Mouse (Mus musculus) B cell, adult 2 months (primary cell): Measurements from ENCODE around the gene Coa3.

ENCODE experiments used
- DNase-seq, 2 experiments: peaks; one replicate each; pipeline ENCODE4 v3.0.0; 2022

The Coa3 gene

DNA sequence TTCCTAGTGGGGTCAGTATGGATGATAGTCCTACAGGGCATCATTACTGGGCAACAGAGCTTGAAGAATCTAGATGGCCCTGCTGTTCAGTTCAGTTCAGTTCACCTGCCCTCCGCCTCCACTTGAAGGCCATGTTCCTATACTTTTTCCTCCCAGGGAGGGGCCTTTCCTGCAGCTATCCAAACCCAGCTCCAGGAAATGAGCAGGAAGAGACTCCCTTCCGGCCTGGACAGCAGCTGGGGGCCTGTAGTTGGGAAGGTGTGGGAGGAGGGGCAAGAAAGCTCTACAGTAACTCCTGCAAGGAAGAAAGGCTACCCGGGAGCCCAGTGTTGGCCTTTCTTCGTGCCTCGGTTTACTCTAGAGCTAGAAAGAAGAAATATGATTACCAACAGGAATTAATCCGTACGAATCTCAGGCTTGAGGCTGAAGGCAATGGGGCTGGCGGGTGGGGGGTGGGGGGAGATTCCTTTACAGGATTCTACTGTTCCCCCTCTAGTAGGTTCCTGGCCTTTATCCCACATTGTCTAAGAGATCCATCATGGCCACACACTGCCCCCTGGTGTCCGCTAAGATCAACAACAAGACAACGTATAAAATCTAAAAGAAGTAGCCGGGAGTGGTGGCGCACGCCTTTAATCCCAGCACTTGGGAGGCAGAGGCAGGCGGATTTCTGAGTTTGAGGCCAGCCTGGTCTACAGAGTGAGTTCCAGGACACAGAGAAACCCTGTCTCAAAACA lies 30.5 kb downstream of the Coa3 start:
- peak; percentile 74 to 76 for DNase-seq

DNA sequence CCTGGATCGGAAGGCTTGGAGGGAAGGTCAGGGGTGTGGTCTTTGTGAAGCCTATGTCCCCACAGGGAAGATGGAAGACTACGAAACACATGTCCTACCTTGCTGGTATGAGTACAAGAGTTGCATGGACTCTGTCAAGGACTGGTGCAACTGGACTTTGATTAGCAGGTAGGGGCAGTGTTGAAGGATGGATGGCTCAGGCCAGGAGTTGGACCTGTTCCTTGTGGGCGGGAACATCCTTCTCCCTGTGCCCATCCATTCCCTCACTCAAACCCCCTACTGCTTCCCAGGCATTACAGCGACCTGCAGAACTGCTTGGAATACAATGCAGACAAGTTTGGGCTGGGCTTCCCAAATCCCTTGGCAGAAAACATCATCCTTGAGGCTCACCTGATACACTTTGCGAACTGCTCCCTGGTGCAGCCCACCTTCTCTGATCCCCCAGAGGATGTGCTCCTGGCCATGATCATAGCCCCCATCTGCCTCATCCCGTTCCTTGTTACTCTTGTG lies 31.3 kb downstream of the Coa3 start:
- no peak for DNase-seq

DNA sequence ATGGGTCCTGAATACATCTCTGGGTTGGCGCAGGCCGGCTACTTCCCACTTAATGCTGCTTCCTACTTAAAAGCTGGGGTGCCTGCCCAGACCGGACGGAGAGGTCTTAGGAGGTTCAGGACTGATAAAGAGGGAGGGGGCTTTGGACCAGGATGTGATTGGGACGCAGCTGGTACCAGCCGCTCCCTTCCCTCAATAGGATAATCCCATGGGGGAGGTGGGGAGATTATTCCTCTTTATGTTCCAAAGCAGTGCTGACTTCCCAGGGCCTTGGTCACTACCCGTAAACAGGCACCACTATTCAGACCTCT lies 32.3 kb downstream of the Coa3 start:
- no peak for DNase-seq

GRCm38 (mm10) chr11:101245855-101246701 lies 32.8 kb downstream of the Coa3 start, which contains the start of gene Ramp2:
Gene Ramp2 (plus strand): TSS chr11:101246028.
- peak in 1 of 2 experiments; percentile 40 for DNase-seq

DNA sequence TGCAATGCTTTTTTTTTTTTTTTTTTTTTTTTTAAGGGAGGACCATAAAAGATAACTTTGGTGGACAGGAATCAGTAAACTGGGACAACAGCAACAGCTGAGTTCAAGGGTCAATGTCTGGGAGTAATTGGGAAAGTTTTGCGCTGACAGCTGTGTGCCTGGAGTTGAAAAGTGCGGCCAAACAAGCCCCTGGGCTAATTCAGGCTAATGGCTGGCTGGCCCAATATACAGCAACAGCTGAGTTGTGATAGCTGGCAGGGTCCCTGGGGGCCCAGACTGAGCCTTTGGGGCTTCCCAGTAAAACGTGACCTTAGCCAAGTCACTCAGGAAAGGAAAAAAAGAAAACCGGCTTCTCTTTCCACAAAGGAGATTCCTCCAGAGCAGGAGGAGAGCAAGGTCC lies 33.8 kb downstream of the Coa3 start:
- no peak for DNase-seq

- DNase-seq: no peak
Observed at GRCm38 (mm10) chr11:101238071-101238647, 40.8 kb downstream of the Coa3 start.

GRCm38 (mm10) chr11:101236782-101237181 lies 42.1 kb downstream of the Coa3 start:
- DNase-seq: no peak

GRCm38 (mm10) chr11:101235429-101235828 lies 43.5 kb downstream of the Coa3 start:
- DNase-seq: no peak

DNA sequence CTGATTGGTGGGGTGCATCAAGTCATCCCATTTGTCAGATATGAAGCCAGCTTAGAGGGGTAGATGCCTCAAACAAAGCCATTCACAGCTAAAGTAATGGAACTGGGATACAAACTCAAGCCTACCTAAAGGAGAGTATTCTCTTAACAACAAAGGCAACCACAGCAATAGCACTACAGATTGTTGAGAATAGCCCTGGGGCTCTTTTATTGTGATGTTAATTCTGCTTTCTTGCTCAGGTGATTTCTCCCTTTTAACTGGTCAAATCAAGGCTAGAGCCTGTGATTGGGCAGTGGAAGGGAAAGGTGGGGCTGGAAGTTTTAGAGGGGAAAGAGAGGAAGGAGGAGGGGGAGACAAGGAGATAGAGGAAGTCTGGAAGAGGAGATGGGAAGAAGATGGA lies 44.8 kb downstream of the Coa3 start:
- DNase-seq: no peak

DNA sequence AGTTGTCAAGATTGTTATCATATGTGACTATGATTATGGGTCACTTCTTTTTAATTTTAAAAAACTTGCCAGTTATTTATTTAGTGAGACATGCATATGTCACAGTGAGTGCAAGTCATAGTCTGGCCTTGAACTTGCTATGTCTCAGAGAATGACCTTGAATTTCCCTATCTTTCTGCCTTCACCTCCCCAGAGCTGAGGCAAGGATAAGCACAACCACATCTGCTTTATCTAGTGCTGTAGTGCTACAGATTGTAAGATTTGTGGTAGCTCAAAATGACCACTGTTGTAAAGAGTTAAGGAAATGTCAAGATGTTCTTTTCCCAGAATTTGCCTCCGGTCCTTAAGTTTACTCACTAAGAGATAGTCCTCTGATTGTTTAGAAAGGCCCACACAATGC lies 45.7 kb downstream of the Coa3 start:
- DNase-seq: no peak

DNA sequence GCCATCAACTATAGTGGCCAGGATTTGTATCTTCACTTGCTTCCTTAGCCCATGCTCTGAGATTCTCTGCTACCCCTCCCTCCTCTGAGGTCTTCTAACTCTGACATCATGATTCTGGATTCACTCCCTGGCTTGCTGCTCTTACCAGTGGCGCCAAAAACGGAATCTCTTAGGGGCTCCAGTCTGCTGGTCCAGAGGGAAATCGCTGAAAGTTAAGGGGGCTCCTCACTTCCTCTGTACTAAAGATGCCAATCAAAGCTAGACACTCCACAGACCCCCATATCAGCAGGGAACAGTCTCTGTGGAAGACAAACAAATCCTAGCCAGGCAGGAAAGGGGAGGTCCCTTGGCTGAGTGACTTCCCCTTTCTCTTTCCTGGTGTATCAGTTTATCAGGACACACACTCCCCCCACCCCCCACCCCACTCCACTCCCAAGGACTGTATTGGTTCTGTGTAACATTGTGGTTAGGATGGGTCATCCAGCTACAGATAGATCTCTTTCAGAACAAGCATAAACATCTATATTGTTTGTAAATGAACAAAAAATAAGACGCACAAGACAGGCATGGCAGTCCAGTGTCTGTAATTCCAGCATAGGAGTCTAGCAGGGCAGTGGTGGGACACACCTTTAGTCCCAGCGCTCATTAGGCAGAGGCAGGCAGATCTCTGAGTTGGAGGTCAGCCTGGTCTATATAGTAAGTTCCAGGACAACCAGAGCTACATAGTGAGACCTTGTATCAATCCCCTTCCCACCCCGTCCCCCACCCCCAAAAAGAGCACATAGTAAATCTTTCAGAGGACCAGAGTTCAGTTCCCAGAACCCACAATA lies 46.7 kb downstream of the Coa3 start:
- DNase-seq: no peak

DNA sequence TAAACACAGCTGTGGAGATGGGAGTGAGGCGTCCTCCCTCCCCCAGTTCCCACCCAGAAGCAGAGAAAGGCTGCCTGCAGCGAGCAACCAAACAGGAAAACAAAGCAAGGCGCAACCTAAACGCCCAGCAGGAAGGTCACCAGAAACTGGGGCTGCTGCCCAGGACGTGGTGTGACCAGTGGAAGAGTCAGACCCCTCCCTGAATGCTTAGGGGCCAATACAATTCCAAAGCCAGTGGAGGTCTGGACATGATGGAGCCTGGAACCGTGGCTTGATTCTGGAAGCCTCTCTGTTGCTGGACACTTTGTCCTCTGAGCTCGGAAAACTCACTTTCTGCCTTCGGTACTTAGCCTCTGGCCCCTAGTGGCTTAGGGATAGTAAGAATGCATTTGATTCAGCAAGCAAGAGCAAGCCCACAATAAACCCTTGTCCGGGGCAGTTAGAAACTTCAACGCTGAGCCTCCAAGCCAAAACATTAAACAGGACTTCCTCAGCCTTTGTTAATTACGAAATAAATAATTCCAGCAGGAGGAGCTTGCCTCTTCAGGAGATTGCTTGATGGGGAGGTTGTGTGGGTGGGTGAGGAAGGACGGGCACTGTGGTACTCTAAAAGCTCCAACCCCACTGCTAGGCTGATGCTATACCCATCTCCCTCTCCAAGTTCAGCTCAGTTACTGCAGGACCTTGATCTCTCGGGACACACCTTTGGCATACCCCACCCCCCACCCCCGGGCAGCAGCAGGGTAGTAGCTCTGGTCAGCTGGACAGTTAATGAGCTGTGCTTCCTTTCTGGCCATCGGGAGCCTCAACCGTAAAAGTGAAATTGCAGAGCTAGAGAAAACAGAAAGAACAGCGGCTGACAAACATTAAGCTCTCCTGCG lies 47.7 kb downstream of the Coa3 start:
- DNase-seq: no peak

GRCm38 (mm10) chr11:101230526-101230925 lies 48.4 kb downstream of the Coa3 start:
- DNase-seq: no peak

GRCm38 (mm10) chr11:101230061-101230511 lies 48.8 kb downstream of the Coa3 start:
- DNase-seq: no peak

DNA sequence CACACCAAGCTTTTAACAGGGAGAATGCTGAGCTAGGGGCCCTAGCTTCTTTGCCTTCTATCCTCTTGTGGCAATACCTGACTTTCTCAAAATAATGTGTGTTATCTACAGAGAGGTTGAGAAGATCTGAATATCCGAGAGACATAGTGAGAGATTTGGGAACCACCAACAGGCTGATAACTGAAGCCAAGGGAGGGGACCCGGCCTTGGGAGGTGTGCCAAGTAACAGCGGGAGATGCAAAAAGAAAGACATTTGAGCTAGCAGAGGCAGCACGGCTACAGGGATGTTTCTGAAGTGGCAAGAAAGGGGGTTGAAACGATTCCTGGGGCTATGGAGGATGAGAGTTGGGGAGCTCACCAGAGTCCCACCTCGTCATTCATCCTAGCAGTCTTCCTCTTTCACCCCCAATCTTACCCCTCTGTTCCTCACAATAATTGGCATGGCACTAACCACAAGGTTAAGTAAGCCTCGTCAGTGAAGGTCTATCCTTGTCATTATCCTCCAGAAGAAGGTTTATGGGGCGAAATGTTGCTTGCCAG lies 49.5 kb downstream of the Coa3 start:
- no peak for DNase-seq
